Mouse (Mus musculus) hindbrain, embryonic 11.5 days (tissue): Measurements from ENCODE around the gene Lyl1. TPM values are rescaled to one million over a fixed set of nuclear protein-coding genes. Genes with fewer than 3 reads are reported as not detected.
A peak's percentile ranks its signal among the peaks of the same experiment; 100 is the strongest.

Source experiments
- ATAC-seq: fragments of 200-750 bp; cut with Nextera tagmentation; 2 replicates; pipeline ENCODE4 v1.8.0; 2017; ENCODE audit warnings: mild to moderate bottlenecking, moderate TSS enrichment, moderate library complexity; ENCODE audit not compliant: low FRiP score
- DNase-seq: peaks from one replicate; pipeline ENCODE4 v3.0.0-alpha.2; 2015; ENCODE audit warnings: low spot score
- H3K27ac ChIP-seq: fragments of 300-500 bp; sonication (generic); 2 replicates; pipeline ENCODE4 v1.5.1; 2014; ENCODE audit warnings: mild to moderate bottlenecking, low read depth, low read length
- H3K27me3 ChIP-seq: fragments of 300-500 bp; sonication (generic); 2 replicates; pipeline ENCODE4 v1.6.1; 2014; ENCODE audit warnings: mild to moderate bottlenecking, low read length, moderate library complexity, mixed read lengths; ENCODE audit not compliant: control insufficient read depth, insufficient read depth
- H3K36me3 ChIP-seq: fragments of 300-500 bp; sonication (generic); 2 replicates; pipeline ENCODE4 v1.6.1; 2014; ENCODE audit warnings: mild to moderate bottlenecking, low read length, moderate library complexity, mixed read lengths; ENCODE audit not compliant: control insufficient read depth, insufficient read depth
- H3K4me1 ChIP-seq: fragments of 300-500 bp; sonication (generic); replicated peaks from 2 replicates; pipeline ENCODE4 v1.6.1; 2014; ENCODE audit warnings: low read length, mixed read lengths; ENCODE audit not compliant: control insufficient read depth, insufficient read depth
- H3K4me2 ChIP-seq: fragments of 300-500 bp; sonication (generic); replicated peaks from 2 replicates; pipeline ENCODE4 v1.6.1; 2014; ENCODE audit warnings: mild to moderate bottlenecking, low read depth, low read length
- H3K4me3 ChIP-seq: fragments of 300-500 bp; sonication (generic); 2 replicates; pipeline ENCODE4 v1.5.1; 2014; ENCODE audit warnings: low read depth, low read length
- H3K9ac ChIP-seq: fragments of 300-500 bp; sonication (generic); 2 replicates; pipeline ENCODE4 v1.6.1; 2014; ENCODE audit warnings: low read depth, low read length
- H3K9me3 ChIP-seq: fragments of 300-500 bp; sonication (generic); 2 replicates; pipeline ENCODE4 v1.6.1; 2016; ENCODE audit warnings: low read length; ENCODE audit not compliant: control insufficient read depth
- WGBS: fragments of 180-500 bp; shearing (Covaris S2); extraction: QIAGEN DNeasy Blood & Tissue Kit; methylation state at CpG from one replicate; pipeline ENCODE4 v1.1.7; 2014; 5-methylcytosine and 5-hydroxymethylcytosine counted together
- polyA plus RNA-seq: library from polyadenylated mRNA; unstranded; fragments of >200 nt; fragmentation: Nextera tagmentation; extraction: Ambion mirVana; gene quantifications from 2 replicates; pipeline ENCODE4 v1.2.1, GENCODE M21; 2014

The Lyl1 gene
- polyA plus RNA-seq, 1 experiment from 2014 or later = 5.4 TPM

DNA sequence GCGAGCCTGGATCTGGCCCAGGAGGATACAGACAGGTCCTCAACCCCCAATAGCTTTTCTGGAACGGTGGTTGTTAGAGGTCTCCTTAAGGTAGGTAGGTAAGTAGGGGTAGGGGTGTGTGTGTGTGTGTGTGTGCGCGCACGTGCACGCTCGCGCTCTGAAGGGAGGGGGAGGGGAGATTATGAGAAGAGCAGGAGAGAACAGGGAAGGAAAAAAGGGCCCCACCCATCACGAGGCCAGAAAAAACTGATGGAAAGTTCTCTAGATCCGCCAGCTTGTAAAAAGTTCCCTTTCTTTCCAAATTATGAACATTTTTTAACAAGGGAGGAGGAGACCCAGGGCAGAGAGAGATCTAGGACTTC lies 41.8 kb downstream of the Lyl1 start:
- Histone ChIP-seq H3K4me2 (peak overlapping the region; percentile 11; the same call in 1 of the 2 replicates), H3K4me3 (no peak overlapping the region), H3K36me3 (no peaks in the 10 kb centered on the region), H3K9me3 (no peaks in the 10 kb centered on the region), H3K9ac (peak overlapping the region; percentile 34; the same call in 1 of the 2 replicates), H3K4me1 (peaks cover 34% of the 10 kb centered on the region), H3K27me3 (peaks cover 97% of the 10 kb centered on the region), H3K27ac (peak overlapping the region; percentile 36; the same call in 1 of the 2 replicates)
- DNase-seq = no peak
- WGBS = 2% methylated on average over 10 of the region's 10 CpGs
- ATAC-seq = 0 out of 2 replicates have a peak, but pooled peaks have one; percentile 32

DNA sequence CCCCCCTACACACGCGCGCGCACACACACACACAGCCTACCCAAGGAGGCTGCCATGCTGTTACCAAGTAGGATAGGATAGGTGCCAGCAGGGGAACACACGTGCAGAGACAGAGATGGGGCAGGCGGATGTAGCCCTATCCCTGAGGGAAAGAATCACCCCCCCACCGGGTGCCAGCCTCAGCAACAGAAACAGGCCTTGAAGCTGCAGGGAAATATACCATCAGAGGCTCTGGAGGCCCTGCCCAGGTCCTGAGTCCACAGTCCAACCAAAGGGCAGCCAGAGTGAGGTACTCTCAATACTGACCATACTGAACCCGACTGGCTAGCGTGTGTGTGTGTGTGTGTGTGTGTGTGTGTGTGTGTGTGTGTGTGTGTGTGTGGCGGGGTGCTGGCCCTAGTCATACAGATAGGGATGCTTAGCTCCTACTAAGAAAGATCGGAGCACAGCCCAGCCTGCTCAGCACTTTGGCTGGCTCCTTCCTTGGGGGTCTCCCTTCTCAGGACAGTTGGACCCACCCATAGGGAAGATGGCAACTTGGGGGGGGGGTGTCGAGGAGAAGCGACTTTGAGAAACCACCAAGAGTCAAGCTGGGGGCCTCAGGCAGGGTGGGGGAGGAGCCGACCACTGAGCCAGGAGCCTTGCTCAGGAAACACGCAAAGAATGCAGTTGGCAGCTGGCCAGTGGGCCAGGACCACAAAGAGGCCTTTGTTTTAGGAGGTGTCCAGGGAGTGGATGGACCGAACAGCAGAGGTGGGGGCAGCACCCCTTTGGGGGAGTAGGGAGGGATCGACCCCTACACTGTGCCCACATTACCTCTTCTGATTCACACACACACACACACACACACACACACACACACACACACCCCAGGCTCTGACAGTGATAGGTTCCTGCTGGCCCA lies 42.5 kb downstream of the Lyl1 start:
- Histone ChIP-seq H3K27ac (peak overlapping the region; percentile 36), H3K4me1 (peaks cover 30% of the 10 kb centered on the region), H3K36me3 (no peaks in the 10 kb centered on the region), H3K27me3 (peaks cover 97% of the 10 kb centered on the region), H3K9ac (peak overlapping the region; percentile 15; the same call in 1 of the 2 replicates), H3K9me3 (no peaks in the 10 kb centered on the region), H3K4me2 (no peak overlapping the region; the same call in 1 of the 2 replicates), H3K4me3 (no peak overlapping the region)
- 4% methylated on average over 16 of the region's 17 CpGs for WGBS
- DNase-seq = peak; percentile 86
- peak; percentile 71 for ATAC-seq

DNA sequence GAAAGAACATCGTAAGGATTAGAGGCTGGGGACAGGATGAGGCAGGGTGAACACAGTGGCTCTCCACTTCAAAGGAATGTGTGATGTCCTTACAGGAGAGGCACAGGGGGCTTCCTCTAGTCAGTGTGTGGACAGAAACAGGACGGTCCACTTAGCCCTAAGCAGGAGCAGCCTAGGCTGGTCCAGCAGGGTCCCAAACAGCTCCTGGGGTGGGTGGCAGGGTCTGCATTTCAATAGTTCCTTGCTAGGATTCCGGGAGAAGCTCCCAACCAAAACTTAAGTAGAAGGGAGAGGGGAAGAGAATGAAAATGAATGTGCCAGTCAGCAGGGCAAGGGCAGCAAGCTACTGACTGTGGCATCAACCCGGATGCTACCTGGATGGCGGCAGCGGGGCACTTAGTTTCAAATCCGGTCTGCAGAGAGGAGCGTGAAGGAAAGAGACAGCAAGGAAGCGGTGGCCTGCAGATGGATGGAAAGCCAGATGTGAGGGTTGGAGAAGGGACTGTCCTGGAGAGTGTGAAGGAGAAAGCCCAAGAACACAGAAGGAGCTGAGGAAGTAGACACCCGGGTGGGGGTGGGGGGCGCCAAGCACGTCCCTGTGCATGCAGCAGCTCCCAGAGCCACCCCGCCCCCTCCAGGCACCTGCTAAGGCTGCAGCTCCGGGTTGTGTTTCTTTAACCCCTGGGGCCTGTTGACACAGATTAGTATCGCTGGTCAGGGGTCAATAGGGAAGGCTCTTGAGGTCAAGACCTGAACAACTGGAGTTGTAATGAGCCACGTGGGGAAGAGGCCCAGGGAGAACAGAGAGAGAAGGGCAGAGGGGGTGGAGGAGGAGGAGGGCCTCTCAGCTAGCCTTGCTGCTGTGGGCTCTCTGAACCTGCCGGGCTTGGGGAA lies 44.0 kb downstream of the Lyl1 start:
- Histone ChIP-seq H3K4me2 (peak overlapping the region; percentile 7; the same call in 1 of the 2 replicates), H3K9ac (0 out of 2 replicates have a peak overlapping the region, but pooled peaks have one; percentile 11)

DNA sequence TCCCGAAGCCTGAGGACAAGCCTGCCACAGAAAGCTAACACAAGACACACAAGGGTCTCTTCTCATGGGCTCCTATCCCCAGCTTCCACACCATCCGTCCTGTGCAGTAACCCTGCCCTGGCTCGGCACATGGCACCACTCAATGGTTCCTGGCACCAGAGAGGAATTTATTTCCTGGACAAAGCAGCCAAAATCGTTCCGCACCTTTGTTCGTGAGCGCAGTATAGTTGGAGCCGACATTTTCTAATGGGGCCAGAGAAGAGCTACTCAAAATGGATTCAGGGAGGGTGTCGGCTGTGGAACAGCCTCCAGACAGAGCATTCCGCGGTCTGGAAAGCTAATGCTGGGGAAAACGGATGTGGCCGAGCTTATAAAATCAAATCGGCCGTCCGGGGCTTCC lies 48.3 kb downstream of the Lyl1 start:
- peaks cover 96% of the 10 kb centered on the region for H3K27me3 ChIP-seq
- 76% methylated on average over 16 of the region's 16 CpGs for WGBS

More for the DNA sequence above, 44.0 kb downstream of the Lyl1 start:
- H3K36me3 ChIP-seq = no peaks in the 10 kb centered on the region
- ATAC-seq (no peak), DNase-seq (peak; percentile 62)
- WGBS = 2% methylated on average over 17 of the region's 17 CpGs
- no peaks in the 10 kb centered on the region for H3K9me3 ChIP-seq
- no peak overlapping the region for H3K4me3 ChIP-seq
- H3K4me1 ChIP-seq = peaks cover 30% of the 10 kb centered on the region
- H3K27me3 ChIP-seq = peaks cover 98% of the 10 kb centered on the region
- H3K27ac ChIP-seq = 0 out of 2 replicates have a peak overlapping the region, but pooled peaks have one; percentile 10

DNA sequence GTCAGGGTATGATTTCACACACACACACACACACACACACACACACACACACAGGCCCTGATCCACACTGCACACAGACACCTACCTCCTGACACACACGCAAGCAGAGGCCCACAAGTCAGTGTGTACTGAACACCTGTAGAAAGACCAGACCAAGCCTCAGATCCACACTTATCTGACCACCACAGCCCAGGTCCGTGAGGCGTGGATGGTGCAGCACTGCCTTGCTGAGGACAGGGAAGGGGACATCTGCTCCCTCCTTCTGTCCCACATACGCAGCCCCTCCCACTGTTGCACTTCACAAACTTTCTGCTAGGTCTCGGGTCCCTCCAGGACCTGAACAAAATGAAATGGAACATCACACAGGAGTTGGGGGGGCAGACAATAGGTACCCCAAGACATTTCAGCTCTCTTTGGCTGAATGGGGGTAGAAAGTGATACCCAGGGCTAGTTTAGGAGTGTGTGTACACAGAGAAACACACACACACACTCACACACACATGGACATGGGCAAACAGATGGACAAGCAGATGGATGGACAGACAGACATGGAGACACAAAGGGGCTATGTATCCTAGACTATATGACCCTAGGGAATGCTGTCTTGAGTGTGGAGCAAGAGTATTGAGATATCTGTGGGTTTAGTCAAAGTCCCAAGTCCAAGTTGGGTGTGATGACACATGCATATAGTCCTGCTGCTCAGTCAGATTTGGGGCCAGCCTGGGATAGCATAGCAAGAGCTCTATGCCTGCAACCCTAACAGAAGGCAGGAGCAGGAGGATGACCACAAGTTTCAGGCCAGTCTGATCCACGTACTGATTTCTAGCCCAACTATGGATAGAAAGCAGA lies 51.7 kb downstream of the Lyl1 start:
- peaks cover 85% of the 10 kb centered on the region for H3K27me3 ChIP-seq
- no peak; the same call in 1 of the 2 replicates for ATAC-seq
- no peak overlapping the region for H3K4me2 ChIP-seq
- H3K4me1 ChIP-seq = no peaks in the 10 kb centered on the region
- no peak overlapping the region for H3K27ac ChIP-seq
- no peak overlapping the region for H3K4me3 ChIP-seq
- 78% methylated on average over 6 of the region's 6 CpGs for WGBS
- no peaks in the 10 kb centered on the region for H3K36me3 ChIP-seq
- no peak overlapping the region for H3K9ac ChIP-seq
- DNase-seq = no peak
- H3K9me3 ChIP-seq = no peaks in the 10 kb centered on the region

More for the DNA sequence above, 48.3 kb downstream of the Lyl1 start:
- Histone ChIP-seq H3K27ac (no peak overlapping the region), H3K4me1 (peaks cover 11% of the 10 kb centered on the region; the same call in 1 of the 2 replicates), H3K9ac (no peak overlapping the region), H3K4me2 (no peak overlapping the region), H3K36me3 (no peaks in the 10 kb centered on the region), H3K4me3 (no peak overlapping the region), H3K9me3 (no peaks in the 10 kb centered on the region)
- no peak for ATAC-seq
- DNase-seq = no peak

Other genes with a start within 250 kb of the Lyl1 start
- gene Ier2, start 38.6 kb upstream of the Lyl1 start, polyA plus RNA-seq = 60.5 and 61.5 TPM in 2 replicates
- 47.9 and 51.1 TPM in 2 replicates for gene Trmt1, start 15.2 kb upstream of the Lyl1 start, polyA plus RNA-seq
- 19.7 and 20.5 TPM in 2 replicates for gene Nacc1, start 13.6 kb upstream of the Lyl1 start, polyA plus RNA-seq
- gene G430095P16Rik, start 21.6 kb downstream of the Lyl1 start, polyA plus RNA-seq = 2.3 and 2.9 TPM in 2 replicates
- 2.4 and 3.0 TPM in 2 replicates for gene Nfix, start 98.9 kb downstream of the Lyl1 start, polyA plus RNA-seq
- 6.2 and 7.1 TPM in 2 replicates for gene Dand5, start 121.4 kb downstream of the Lyl1 start, polyA plus RNA-seq
- gene Gadd45gip1, start 130.1 kb downstream of the Lyl1 start, polyA plus RNA-seq = 36.0 and 37.2 TPM in 2 replicates
- 88.6 and 91.3 TPM in 2 replicates for gene Rad23a, start 139.2 kb downstream of the Lyl1 start, polyA plus RNA-seq
- 837 and 845 TPM in 2 replicates for gene Calr, start 145.5 kb downstream of the Lyl1 start, polyA plus RNA-seq
- 89.6 and 91.4 TPM in 2 replicates for gene Farsa, start 155.5 kb downstream of the Lyl1 start, polyA plus RNA-seq
- 51.1 and 57.8 TPM in 2 replicates for gene Syce2, start 170.7 kb downstream of the Lyl1 start, polyA plus RNA-seq
- gene Gcdh, start 192.5 kb downstream of the Lyl1 start, polyA plus RNA-seq = 29.2 and 30.5 TPM in 2 replicates
- gene Klf1, start 200.5 kb downstream of the Lyl1 start, polyA plus RNA-seq = 12.0 and 14.8 TPM in 2 replicates
- gene Dnase2a, start 207.1 kb downstream of the Lyl1 start, polyA plus RNA-seq = 5.8 and 6.4 TPM in 2 replicates
- 10.2 and 11.4 TPM in 2 replicates for gene Mast1, start 235.9 kb downstream of the Lyl1 start, polyA plus RNA-seq
- gene Rtbdn, start 245.5 kb downstream of the Lyl1 start, polyA plus RNA-seq = 0.14 TPM in 1 of 2 replicates, not detected in the other